Mouse (Mus musculus): ENCODE data around the gene Ccdc174. TPM values are rescaled to one million over a fixed set of nuclear protein-coding genes. Genes with fewer than 3 reads are reported as not detected.

Ccdc174 gene
- polyA plus RNA-seq (2017; shearing (Covaris generic)) = 22.0 TPM

DNA sequence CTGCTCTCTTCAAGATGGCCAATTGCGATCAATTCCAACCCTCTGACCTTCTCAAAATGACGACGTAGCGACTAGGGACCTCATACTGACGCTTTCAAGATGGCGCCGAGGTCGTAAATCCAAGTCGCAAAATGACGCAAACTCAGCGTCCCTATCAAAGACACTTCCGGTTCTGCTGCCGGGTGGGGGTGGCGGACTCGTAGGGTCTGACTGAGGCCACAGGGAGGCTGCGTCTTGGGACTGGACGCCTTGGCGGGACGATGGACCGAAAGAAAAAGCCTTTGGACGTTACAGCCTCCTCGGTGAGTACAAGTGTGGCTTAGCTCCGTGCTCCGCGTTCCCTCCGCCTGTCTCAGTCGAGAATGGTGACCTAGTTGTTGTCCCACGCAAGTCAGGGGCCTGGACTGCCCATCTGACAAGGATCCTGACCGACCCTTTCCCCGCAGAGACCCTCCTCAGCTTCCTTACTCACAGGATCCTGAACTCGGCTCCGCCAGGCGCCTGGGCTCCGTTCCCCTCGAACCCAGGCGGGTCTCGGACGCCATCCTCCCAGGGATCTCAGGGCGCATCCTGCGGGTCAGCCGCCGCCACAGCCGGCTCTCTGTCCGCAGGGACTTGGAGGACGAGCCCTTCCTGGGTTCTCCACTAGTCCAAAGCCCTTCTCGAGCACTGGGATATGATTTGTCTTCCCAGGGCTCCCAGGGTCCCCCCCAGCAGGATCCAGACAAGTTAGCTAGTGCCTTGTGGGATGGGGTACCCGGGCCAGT, at the start of gene Ccdc174:
Gene Ccdc174 (plus strand): TSS at position 169 of the 767 bp plus-strand sequence.

DNA sequence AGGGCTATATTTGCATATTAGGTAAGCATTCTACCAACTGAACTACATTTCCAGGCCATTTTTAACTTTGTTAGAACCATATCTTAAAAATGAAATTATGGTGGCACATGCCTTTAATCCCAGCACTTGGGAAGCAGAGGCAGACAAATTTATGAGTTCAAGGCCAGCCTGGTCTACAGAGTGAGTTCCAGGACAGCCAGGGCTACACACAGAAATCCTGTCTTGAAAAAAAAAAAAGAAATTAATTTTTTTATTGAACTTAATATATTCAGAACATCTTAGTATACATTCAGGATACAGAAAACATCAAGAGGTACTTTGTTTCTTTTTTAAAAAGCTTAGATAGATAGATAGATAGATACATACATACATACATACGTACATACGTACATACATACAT, 24.7 kb downstream of the Ccdc174 start, which contains the start of gene 4930590J08Rik:
Gene 4930590J08Rik (plus strand): TSS at position 301 of the 400 bp plus-strand sequence.

Other genes starting within 250 kb of the Ccdc174 start
- gene Slc6a6, start 194.0 kb upstream of the Ccdc174 start, polyA plus RNA-seq (2017; shearing (Covaris generic)) = 95.0 TPM
- gene Grip2, start 50.8 kb upstream of the Ccdc174 start, polyA plus RNA-seq (2017; shearing (Covaris generic)) = not detected
- not detected for gene 4930590J08Rik, start 24.8 kb downstream of the Ccdc174 start, polyA plus RNA-seq (2017; shearing (Covaris generic))
- gene Fgd5, start 100.8 kb downstream of the Ccdc174 start, polyA plus RNA-seq (2017; shearing (Covaris generic)) = not detected
- 79.7 TPM for gene Nr2c2, start 213.3 kb downstream of the Ccdc174 start, polyA plus RNA-seq (2017; shearing (Covaris generic))

Data from effector memory CD4-positive, alpha-beta T cell, adult 5 months (primary cell).